Mouse (Mus musculus) lung, postnatal 36 days (tissue): ENCODE data around the gene Ebf1.
"Not testable (repeated sequence)": the region's sequence is repeated elsewhere in the genome, so short reads cannot be mapped to it uniquely, and the experiment has no call there.

Source experiments
- DNase-seq: peaks from one replicate; pipeline ENCODE4 v3.0.0; 2022; ENCODE audit warnings: mixed read lengths

Ebf1 gene

GRCm38 (mm10) chr11:44616788-44617712 lies at the start of gene Ebf1:
Ebf1 (plus strand) TSS chr11:44617317.
- DNase-seq: peak; percentile 92

- DNase-seq: not testable (repeated sequence)
Measured at GRCm38 (mm10) chr11:44570336-44570735, 46.8 kb upstream of the Ebf1 start.

GRCm38 (mm10) chr11:44572781-44573180 lies 44.3 kb upstream of the Ebf1 start:
- no peak for DNase-seq

GRCm38 (mm10) chr11:44573396-44573795 lies 43.7 kb upstream of the Ebf1 start:
- DNase-seq: no peak

GRCm38 (mm10) chr11:44574391-44574790 lies 42.7 kb upstream of the Ebf1 start:
- DNase-seq: no peak

- peak; percentile 43 for DNase-seq
Measured at GRCm38 (mm10) chr11:44574820-44575219, 42.3 kb upstream of the Ebf1 start.

- no peak for DNase-seq
Measured at GRCm38 (mm10) chr11:44577911-44578310, 39.2 kb upstream of the Ebf1 start.

GRCm38 (mm10) chr11:44581277-44581683 lies 35.8 kb upstream of the Ebf1 start:
- DNase-seq: peak; percentile 90

- DNase-seq: peak; percentile 87
Measured at GRCm38 (mm10) chr11:44586047-44586696, 30.9 kb upstream of the Ebf1 start.

- no peak for DNase-seq
Measured at GRCm38 (mm10) chr11:44593016-44593415, 24.1 kb upstream of the Ebf1 start.

- no peak for DNase-seq
Measured at GRCm38 (mm10) chr11:44594768-44595167, 22.3 kb upstream of the Ebf1 start.

GRCm38 (mm10) chr11:44606881-44607280 lies 10.2 kb upstream of the Ebf1 start:
- no peak for DNase-seq

- DNase-seq: no peak
Measured at GRCm38 (mm10) chr11:44608646-44609045, 8.5 kb upstream of the Ebf1 start.

GRCm38 (mm10) chr11:44610971-44611781 lies 5.9 kb upstream of the Ebf1 start:
- peak; percentile 88 for DNase-seq

- no peak for DNase-seq
Measured at GRCm38 (mm10) chr11:44612156-44612555, 5.0 kb upstream of the Ebf1 start.

GRCm38 (mm10) chr11:44612681-44613410 lies 4.3 kb upstream of the Ebf1 start:
- peak; percentile 16 for DNase-seq

- DNase-seq: no peak
Measured at GRCm38 (mm10) chr11:44613411-44614180, 3.5 kb upstream of the Ebf1 start.

GRCm38 (mm10) chr11:44616078-44616787 lies 884 bp upstream of the Ebf1 start:
- DNase-seq: no peak

GRCm38 (mm10) chr11:44617734-44618586 lies 843 bp downstream of the Ebf1 start:
- DNase-seq: peak; percentile 13
